Mouse (Mus musculus): ENCODE measurements around the gene Naa50. TPM values are rescaled to one million over a fixed set of nuclear protein-coding genes. Genes with fewer than 3 reads are reported as not detected.

Gene Naa50
- total and polyA plus RNA-seq, 3 experiments: 40.1 to 200 (median 122) TPM

- Histone ChIP-seq H3K79me2 (replicated peaks; ENCODE audit: control insufficient read depth, extremely low read depth, insufficient read depth, poor library complexity, severe bottlenecking) (peaks cover 7% of the 10 kb centered on the region; the same call in 1 of the 2 replicates), H3K4me2 (ENCODE audit: insufficient read depth, low read depth, poor library complexity, severe bottlenecking) (no peak overlapping the region), H3K27me3 (replicated peaks) (no peaks in the 10 kb centered on the region), H3K36me3 (replicated peaks in 1 of 2; ENCODE audit: control insufficient read depth in 1 of 2, insufficient read depth in 1 of 2, low read length in 1 of 2) (peaks cover 3 to 28% of the 10 kb centered on the region in 2 experiments), H3K27ac (ENCODE audit: insufficient read depth, low read depth) (no peak overlapping the region), H3K4me3 (replicated peaks in 1 of 3; ENCODE audit: low read depth in 2 of 3, low read length in 2 of 3, poor library complexity in 1 of 3) (no peak overlapping the region), H3K9me3 (replicated peaks; ENCODE audit: low read length) (no peaks in the 10 kb centered on the region), H3K4me1 (ENCODE audit: control insufficient read depth in 1 of 2, insufficient read depth in 2 of 2) (peaks cover 2 to 21% of the 10 kb centered on the region in 2 experiments; a peak in 2 of 4 replicates), H3K9ac (ENCODE audit: insufficient read depth, low read depth) (no peak overlapping the region)
- no peak for DNase-seq (ENCODE audit: extremely low read depth)
- dilution Hi-C loops (cut with MboI; ENCODE audit: extremely low pct_ligation_motif_present, extremely low pct_unique_long_range_greater_than_20kb, low sequenced_read_pairs) (no loop called here), in situ Hi-C loops (cut with MboI; ENCODE audit: low pct_ligation_motif_present, low pct_unique_long_range_greater_than_20kb, low sequenced_read_pairs) (no loop called here)
- TF ChIP-seq ZNF384 (IDR thresholded peaks at IDR 0.05; ENCODE audit: low read depth, low read length) (peak; percentile 15; the same call in 1 of the 2 replicates), MEF2A (IDR thresholded peaks at IDR 0.05; ENCODE audit: borderline replicate concordance, low read depth, low read length) (no peak)
Measured at GRCm38 (mm10) chr16:44122982-44123725, 16.5 kb upstream of the Naa50 start.

- H3K27ac ChIP-seq (ENCODE audit: insufficient read depth, low read depth): no peak overlapping the region
- H3K4me3 ChIP-seq (replicated peaks in 1 of 3; ENCODE audit: low read depth in 2 of 3, low read length in 2 of 3, poor library complexity in 1 of 3): no peak overlapping the region
- dilution Hi-C loops (cut with MboI; ENCODE audit: extremely low pct_ligation_motif_present, extremely low pct_unique_long_range_greater_than_20kb, low sequenced_read_pairs): no loop called here
- H3K36me3 ChIP-seq (replicated peaks in 1 of 2; ENCODE audit: control insufficient read depth in 1 of 2, insufficient read depth in 1 of 2, low read length in 1 of 2): peaks cover 3 to 25% of the 10 kb centered on the region in 2 experiments
- H3K79me2 ChIP-seq (replicated peaks; ENCODE audit: control insufficient read depth, extremely low read depth, insufficient read depth, poor library complexity, severe bottlenecking): peaks cover 7% of the 10 kb centered on the region; the same call in 1 of the 2 replicates
- no peak overlapping the region for H3K4me2 ChIP-seq (ENCODE audit: insufficient read depth, low read depth, poor library complexity, severe bottlenecking)
- no peak for DNase-seq (ENCODE audit: extremely low read depth)
- H3K9me3 ChIP-seq (replicated peaks; ENCODE audit: low read length): no peaks in the 10 kb centered on the region
- TF ChIP-seq MXI1 (IDR thresholded peaks at IDR 0.05; ENCODE audit: low read depth, low read length) (no peak), TBP (conservative IDR thresholded peaks at IDR 0.05; ENCODE audit: low read depth, low read length) (no peak), ELF1 (IDR thresholded peaks at IDR 0.05; ENCODE audit: low read depth, low read length) (no peak)
- in situ Hi-C loops (cut with MboI; ENCODE audit: low pct_ligation_motif_present, low pct_unique_long_range_greater_than_20kb, low sequenced_read_pairs): no loop called here
- no peaks in the 10 kb centered on the region for H3K27me3 ChIP-seq (replicated peaks)
- H3K4me1 ChIP-seq (ENCODE audit: control insufficient read depth in 1 of 2, insufficient read depth in 2 of 2): peaks cover 2 to 21% of the 10 kb centered on the region in 2 experiments; a peak in 2 of 4 replicates
- H3K9ac ChIP-seq (ENCODE audit: insufficient read depth, low read depth): no peak overlapping the region
Measured at GRCm38 (mm10) chr16:44123786-44124185, 15.8 kb upstream of the Naa50 start.

- no peaks in the 10 kb centered on the region for H3K9me3 ChIP-seq (replicated peaks; ENCODE audit: low read length)
- TF ChIP-seq PAX5 (IDR thresholded peaks at IDR 0.05; ENCODE audit: low read length): no peak
- TF ChIP-seq MAX (IDR thresholded peaks at IDR 0.05; ENCODE audit: low read length): no peak
- TF ChIP-seq TBP (conservative IDR thresholded peaks at IDR 0.05; ENCODE audit: low read depth, low read length): no peak
- TF ChIP-seq TCF12 (IDR thresholded peaks at IDR 0.05; ENCODE audit: low read depth, low read length): no peak
- TF ChIP-seq HCFC1 (IDR thresholded peaks at IDR 0.05; ENCODE audit: low read depth, low read length): no peak
- no peak for TF ChIP-seq MAZ (IDR thresholded peaks at IDR 0.05; ENCODE audit: low read depth, low read length)
- no peak for TF ChIP-seq USF2 (conservative IDR thresholded peaks at IDR 0.05; ENCODE audit: low read depth, low read length)
- no peak for TF ChIP-seq ZMIZ1 (IDR thresholded peaks at IDR 0.05; ENCODE audit: low read depth, low read length)
- no peak for TF ChIP-seq MEF2A (IDR thresholded peaks at IDR 0.05; ENCODE audit: borderline replicate concordance, low read depth, low read length)
- no peak for TF ChIP-seq JUND (conservative IDR thresholded peaks at IDR 0.05; ENCODE audit: low read depth, low read length)
- TF ChIP-seq CTCF (conservative IDR thresholded peaks at IDR 0.05 in 1 of 2, IDR thresholded peaks at IDR 0.05 in 1 of 2; ENCODE audit: low read depth in 2 of 2, low read length in 2 of 2): no peak
- TF ChIP-seq MXI1 (IDR thresholded peaks at IDR 0.05; ENCODE audit: low read depth, low read length): no peak
- TF ChIP-seq NELFE (IDR thresholded peaks at IDR 0.05; ENCODE audit: low read depth, low read length): no peak
- TF ChIP-seq JUN (IDR thresholded peaks at IDR 0.05; ENCODE audit: insufficient read depth, low read depth, low read length): no peak
- no peak for TF ChIP-seq KAT2A (IDR thresholded peaks at IDR 0.05; ENCODE audit: insufficient replicate concordance, low read length)
- no peak for TF ChIP-seq UBTF (IDR thresholded peaks at IDR 0.05; ENCODE audit: low read depth, low read length)
- TF ChIP-seq IRF4 (IDR thresholded peaks at IDR 0.05; ENCODE audit: low read depth, low read length): no peak
- no peak for TF ChIP-seq E2F4 (IDR thresholded peaks at IDR 0.05; ENCODE audit: insufficient replicate concordance, low read depth, low read length)
- H3K79me2 ChIP-seq (replicated peaks; ENCODE audit: control insufficient read depth, extremely low read depth, insufficient read depth, poor library complexity, severe bottlenecking): peaks cover 6% of the 10 kb centered on the region; the same call in 1 of the 2 replicates
- peaks cover 2 to 19% of the 10 kb centered on the region in 2 experiments for H3K36me3 ChIP-seq (replicated peaks in 1 of 2; ENCODE audit: control insufficient read depth in 1 of 2, insufficient read depth in 1 of 2, low read length in 1 of 2)
- no peak for DNase-seq (ENCODE audit: extremely low read depth)
- H3K9ac ChIP-seq (ENCODE audit: insufficient read depth, low read depth): no peak overlapping the region
- in situ Hi-C loops (cut with MboI; ENCODE audit: low pct_ligation_motif_present, low pct_unique_long_range_greater_than_20kb, low sequenced_read_pairs) (no loop called here), dilution Hi-C loops (cut with MboI; ENCODE audit: extremely low pct_ligation_motif_present, extremely low pct_unique_long_range_greater_than_20kb, low sequenced_read_pairs) (no loop called here)
- H3K4me2 ChIP-seq (ENCODE audit: insufficient read depth, low read depth, poor library complexity, severe bottlenecking): no peak overlapping the region
- H3K4me1 ChIP-seq (ENCODE audit: control insufficient read depth in 1 of 2, insufficient read depth in 2 of 2): peaks cover 1 to 13% of the 10 kb centered on the region in 2 experiments; a peak in 2 of 4 replicates
- H3K27me3 ChIP-seq (replicated peaks): no peaks in the 10 kb centered on the region
- H3K4me3 ChIP-seq (replicated peaks in 1 of 3; ENCODE audit: low read depth in 2 of 3, low read length in 2 of 3, poor library complexity in 1 of 3): no peak overlapping the region
- no peak overlapping the region for H3K27ac ChIP-seq (ENCODE audit: insufficient read depth, low read depth)
Measured at GRCm38 (mm10) chr16:44124713-44125112, 14.9 kb upstream of the Naa50 start.

All from CH12.LX (cell line).